Mouse (Mus musculus) hindbrain, postnatal 0 days (tissue): ENCODE measurements around the gene Arhgap24. TPM values are rescaled to one million over a fixed set of nuclear protein-coding genes. Genes with fewer than 3 reads are reported as not detected.

Experiments
- ATAC-seq: fragments of 200-750 bp; cut with Nextera tagmentation; 2 replicates; pipeline ENCODE4 v1.8.0; 2017; ENCODE audit warnings: mild to moderate bottlenecking, moderate TSS enrichment, moderate library complexity
- DNase-seq: peaks from one replicate; pipeline ENCODE4 v3.0.0-alpha.2; 2015; ENCODE audit warnings: low spot score
- H3K27ac ChIP-seq: fragments of 300-500 bp; sonication (generic); 2 replicates; pipeline ENCODE4 v1.5.1; 2014; ENCODE audit warnings: mild to moderate bottlenecking
- H3K27me3 ChIP-seq: fragments of 300-500 bp; sonication (generic); 2 replicates; pipeline ENCODE4 v1.6.1; 2014; ENCODE audit warnings: low read length, mixed read lengths; ENCODE audit not compliant: insufficient read depth
- H3K36me3 ChIP-seq: fragments of 300-500 bp; sonication (generic); 2 replicates; pipeline ENCODE4 v1.6.1; 2014; ENCODE audit warnings: low read length, mixed read lengths; ENCODE audit not compliant: insufficient read depth
- H3K4me1 ChIP-seq: fragments of 300-500 bp; sonication (generic); 2 replicates; pipeline ENCODE4 v1.6.1; 2014; ENCODE audit warnings: antibody characterized with exemption, low read length, mixed read lengths; ENCODE audit not compliant: insufficient read depth
- H3K4me2 ChIP-seq: fragments of 300-500 bp; sonication (generic); 2 replicates; pipeline ENCODE4 v1.6.1; 2014; ENCODE audit warnings: low read depth, mild to moderate bottlenecking, low read length, moderate library complexity, mixed read lengths
- H3K4me3 ChIP-seq: fragments of 300-500 bp; sonication (generic); 2 replicates; pipeline ENCODE4 v1.5.1; 2014; ENCODE audit warnings: low read length
- H3K9ac ChIP-seq: fragments of 300-500 bp; sonication (generic); replicated peaks from 2 replicates; pipeline ENCODE4 v1.6.1; 2014; ENCODE audit warnings: mild to moderate bottlenecking, low read length, moderate library complexity, mixed read lengths
- H3K9me3 ChIP-seq: fragments of 300-500 bp; sonication (generic); 2 replicates; pipeline ENCODE4 v1.6.1; 2016; ENCODE audit warnings: low read length, mixed read lengths
- CTCF ChIP-seq: IDR thresholded peaks from 2 replicates; pipeline ENCODE4 v1.5.1; 2016; ENCODE audit warnings: antibody characterized with exemption, control low read depth, low read depth
- WGBS: fragments of 180-500 bp; shearing (Covaris S2); extraction: QIAGEN DNeasy Blood & Tissue Kit; methylation state at CpG from one replicate; pipeline ENCODE4 v1.1.7; 2014; 5-methylcytosine and 5-hydroxymethylcytosine counted together
- polyA plus RNA-seq: library from polyadenylated mRNA; unstranded; fragments of >200 nt; fragmentation: Nextera tagmentation; extraction: Ambion mirVana; gene quantifications from 2 replicates; pipeline ENCODE4 v1.2.1, GENCODE M21; 2015
- total RNA-seq: library from RNA; depleted of rRNA; stranded (reverse); fragments of >200 nt; gene quantifications from 2 replicates; pipeline ENCODE4 v1.2.3, GENCODE M21; 2014

Gene Arhgap24
- total and polyA plus RNA-seq, 2 experiments from 2014 or later = 11.4 to 14.2 TPM

DNA sequence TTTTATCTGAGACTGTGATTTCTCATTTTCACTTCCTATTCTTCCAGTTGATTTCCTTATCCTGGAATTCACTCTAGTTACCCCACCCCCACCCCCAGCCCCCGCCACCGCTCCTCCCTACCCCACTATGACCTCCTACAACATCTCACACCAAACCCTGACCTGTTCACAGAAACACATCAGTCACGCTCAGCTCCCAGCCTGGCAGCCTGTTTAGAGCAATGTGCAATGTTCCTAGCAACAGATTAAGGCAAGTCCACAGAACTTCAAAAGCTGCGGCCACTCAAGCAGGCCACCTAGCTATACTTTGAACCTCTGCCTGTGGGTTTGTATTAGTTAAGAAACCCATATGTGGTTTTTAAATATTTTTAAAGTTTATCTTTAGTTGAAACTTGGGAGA is 293.3 kb downstream of the Arhgap24 start:
- Histone ChIP-seq H3K36me3 (no peaks in the 10 kb centered on the region), H3K27ac (no peak overlapping the region), H3K27me3 (no peaks in the 10 kb centered on the region), H3K4me2 (no peak overlapping the region), H3K4me1 (no peaks in the 10 kb centered on the region), H3K9me3 (no peaks in the 10 kb centered on the region), H3K9ac (no peak overlapping the region), H3K4me3 (no peak overlapping the region)
- no peak for TF ChIP-seq CTCF
- no peak for DNase-seq
- no peak for ATAC-seq
- 27% methylated on average over 4 of the region's 4 CpGs for WGBS

DNA sequence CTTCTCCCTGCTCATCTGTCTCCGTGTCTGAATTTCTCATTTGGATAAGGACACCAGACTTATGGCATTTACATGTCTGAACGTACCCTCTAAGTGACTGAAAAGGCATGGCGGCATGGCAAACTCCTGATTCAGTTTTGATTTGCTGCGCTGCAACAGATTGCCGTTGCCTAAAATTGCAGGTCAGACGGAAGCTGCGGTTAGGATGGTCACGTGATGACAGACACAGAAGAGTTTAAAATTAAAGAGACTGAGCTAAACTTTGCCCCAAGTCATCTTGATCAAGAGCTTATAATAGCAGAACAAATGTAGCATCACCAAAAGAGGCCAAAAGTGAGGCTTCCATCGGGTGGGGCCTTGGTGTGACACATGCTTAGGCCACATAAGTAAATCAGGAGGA is 296.1 kb downstream of the Arhgap24 start:
- H3K4me3 ChIP-seq = no peak overlapping the region
- ATAC-seq (no peak), DNase-seq (no peak)
- no peaks in the 10 kb centered on the region for H3K4me1 ChIP-seq
- H3K9ac ChIP-seq = no peak overlapping the region
- WGBS = 91% methylated on average over 9 of the region's 9 CpGs
- no peaks in the 10 kb centered on the region for H3K36me3 ChIP-seq
- H3K27me3 ChIP-seq = no peaks in the 10 kb centered on the region
- H3K9me3 ChIP-seq = no peaks in the 10 kb centered on the region
- H3K4me2 ChIP-seq = no peak overlapping the region
- no peak overlapping the region for H3K27ac ChIP-seq
- TF ChIP-seq CTCF = no peak

DNA sequence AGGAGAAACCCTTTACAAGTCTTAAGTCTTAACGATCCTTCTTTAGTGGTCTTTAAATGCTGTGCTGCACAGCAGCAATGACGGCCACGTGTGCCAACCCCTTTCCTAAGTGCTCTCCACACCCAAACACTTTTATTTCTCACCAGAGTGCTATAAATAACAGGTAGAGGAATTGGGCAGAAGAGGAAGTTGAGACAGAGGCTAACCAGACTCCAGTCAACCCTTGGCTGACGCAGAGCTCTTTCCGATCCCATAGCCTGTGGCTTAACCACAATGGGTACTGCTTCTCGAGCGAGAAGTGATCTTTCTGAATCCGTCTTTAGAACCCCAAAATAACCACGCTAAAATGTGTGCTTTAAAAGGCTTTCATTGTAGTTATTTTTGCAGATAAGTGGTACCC is 296.7 kb downstream of the Arhgap24 start:
- TF ChIP-seq CTCF = no peak
- DNase-seq = no peak
- Histone ChIP-seq H3K9me3 (no peaks in the 10 kb centered on the region), H3K4me3 (no peak overlapping the region), H3K4me1 (no peaks in the 10 kb centered on the region), H3K36me3 (no peaks in the 10 kb centered on the region), H3K4me2 (no peak overlapping the region), H3K9ac (no peak overlapping the region), H3K27me3 (no peaks in the 10 kb centered on the region), H3K27ac (no peak overlapping the region)
- no peak for ATAC-seq
- WGBS = 82% methylated on average over 9 of the region's 9 CpGs

DNA sequence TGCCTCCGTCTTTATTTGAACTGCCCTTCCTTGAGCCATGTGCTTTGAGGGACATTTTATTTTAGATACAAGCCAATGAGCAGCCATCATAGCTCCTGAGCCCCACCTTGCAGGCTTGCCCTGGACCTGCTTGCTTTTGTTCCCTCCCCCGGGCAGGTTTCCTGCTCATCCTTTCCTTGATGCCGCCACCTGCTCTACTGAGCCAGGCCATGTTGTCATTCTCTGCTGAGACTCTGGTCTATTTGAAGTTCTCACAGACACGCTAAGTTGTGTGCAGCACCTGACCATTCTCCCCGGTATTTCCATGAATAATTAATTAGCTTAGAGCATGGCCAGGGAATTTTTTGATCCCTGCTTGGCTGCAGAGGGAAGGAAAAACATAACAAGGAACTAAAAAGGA is 297.1 kb downstream of the Arhgap24 start:
- ATAC-seq = 0 out of 2 replicates have a peak, but pooled peaks have one; percentile 15
- no peak for DNase-seq

GRCm38 (mm10) chr5:102783585-102783984 is 302.4 kb downstream of the Arhgap24 start:
- Histone ChIP-seq H3K4me1 (no peaks in the 10 kb centered on the region), H3K9ac (no peak overlapping the region), H3K27me3 (no peaks in the 10 kb centered on the region), H3K4me3 (no peak overlapping the region), H3K4me2 (no peak overlapping the region), H3K36me3 (no peaks in the 10 kb centered on the region), H3K9me3 (no peaks in the 10 kb centered on the region), H3K27ac (no peak overlapping the region)
- 46% methylated on average over 4 of the region's 4 CpGs for WGBS
- DNase-seq (no peak), ATAC-seq (peak; percentile 51; the same call in 1 of the 2 replicates)
- TF ChIP-seq CTCF = no peak

More for the DNA sequence above, 297.1 kb downstream of the Arhgap24 start:
- H3K36me3 ChIP-seq = no peaks in the 10 kb centered on the region
- H3K4me1 ChIP-seq = no peaks in the 10 kb centered on the region
- no peak for TF ChIP-seq CTCF
- no peak overlapping the region for H3K27ac ChIP-seq
- WGBS = 42% methylated on average over 5 of the region's 5 CpGs
- no peak overlapping the region for H3K9ac ChIP-seq
- H3K4me3 ChIP-seq = no peak overlapping the region
- H3K4me2 ChIP-seq = no peak overlapping the region
- no peaks in the 10 kb centered on the region for H3K9me3 ChIP-seq
- H3K27me3 ChIP-seq = no peaks in the 10 kb centered on the region

- Histone ChIP-seq H3K36me3 (no peaks in the 10 kb centered on the region), H3K9ac (no peak overlapping the region), H3K4me2 (no peak overlapping the region), H3K27me3 (no peaks in the 10 kb centered on the region), H3K27ac (no peak overlapping the region), H3K4me1 (no peaks in the 10 kb centered on the region), H3K9me3 (no peaks in the 10 kb centered on the region), H3K4me3 (no peak overlapping the region)
- TF ChIP-seq CTCF = no peak
- no peak for ATAC-seq
- 79% methylated on average over 2 of the region's 2 CpGs for WGBS
- no peak for DNase-seq
Observed at GRCm38 (mm10) chr5:102786123-102786522, 304.9 kb downstream of the Arhgap24 start.

- Histone ChIP-seq H3K9ac (no peak overlapping the region), H3K27ac (no peak overlapping the region), H3K4me3 (no peak overlapping the region), H3K9me3 (no peaks in the 10 kb centered on the region), H3K36me3 (no peaks in the 10 kb centered on the region), H3K27me3 (no peaks in the 10 kb centered on the region), H3K4me2 (no peak overlapping the region), H3K4me1 (no peaks in the 10 kb centered on the region)
- ATAC-seq (no peak), DNase-seq (no peak)
- 83% methylated on average over 3 of the region's 3 CpGs for whole genome bisulfite sequencing
- no peak for TF ChIP-seq CTCF
Observed at GRCm38 (mm10) chr5:102788437-102788836, 307.2 kb downstream of the Arhgap24 start.
